Mouse (Mus musculus): ENCODE data around the gene Zfp977. TPM values are rescaled to one million over a fixed set of nuclear protein-coding genes. Genes with fewer than 3 reads are reported as not detected.
"Not testable (repeated sequence)": the region's sequence is repeated elsewhere in the genome, so short reads cannot be mapped to it uniquely, and the experiment has no call there.

Zfp977 gene
- polyA plus RNA-seq (2014; fragmentation: Nextera tagmentation; extraction: Ambion mirVana) = 1.7 and 1.9 TPM in 2 replicates

DNA sequence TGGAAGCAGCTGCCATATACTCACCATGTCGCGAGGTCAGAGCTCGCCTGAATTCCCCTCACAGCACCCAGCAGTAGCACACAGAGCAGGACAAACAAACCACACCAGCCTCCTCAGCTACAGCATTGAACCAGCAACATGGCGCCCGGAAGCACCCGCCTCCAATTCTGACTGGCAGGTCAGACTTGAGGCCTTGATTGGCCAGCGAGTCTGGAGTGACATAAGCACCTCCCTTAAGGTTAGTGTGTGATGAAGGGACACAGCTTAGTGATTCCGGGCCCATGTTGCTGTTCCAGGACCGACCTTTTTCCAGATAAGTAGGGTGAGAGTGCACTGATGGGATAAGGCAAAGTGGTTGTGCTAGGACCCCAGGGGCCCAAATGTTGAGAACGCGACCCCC is at the start of gene Zfp977:
Gene Zfp977, minus strand, starts transcription at position 135 of the 400 bp plus-strand sequence.
- DNase-seq (ENCODE audit: low spot score); H3K9ac ChIP-seq (ENCODE audit: low read depth, low read length); ATAC-seq (ENCODE audit: low read depth); H3K4me3 ChIP-seq (ENCODE audit: low read depth, low read length); H3K36me3 ChIP-seq (ENCODE audit: control insufficient read depth, insufficient read depth, low read length); H3K4me2 ChIP-seq (ENCODE audit: low read depth, low read length); H3K27ac ChIP-seq (replicated peaks; ENCODE audit: low read depth, low read length); H3K4me1 ChIP-seq (ENCODE audit: control insufficient read depth, insufficient read depth, low read length); H3K27me3 ChIP-seq (replicated peaks; ENCODE audit: control insufficient read depth, insufficient read depth, low read length): not testable (repeated sequence)
- 92% methylated on average over 11 of the region's 11 CpGs for WGBS
- H3K9me3 ChIP-seq (ENCODE audit: control insufficient read depth, low read length) = peaks cover 46% of the 10 kb centered on the region

DNA sequence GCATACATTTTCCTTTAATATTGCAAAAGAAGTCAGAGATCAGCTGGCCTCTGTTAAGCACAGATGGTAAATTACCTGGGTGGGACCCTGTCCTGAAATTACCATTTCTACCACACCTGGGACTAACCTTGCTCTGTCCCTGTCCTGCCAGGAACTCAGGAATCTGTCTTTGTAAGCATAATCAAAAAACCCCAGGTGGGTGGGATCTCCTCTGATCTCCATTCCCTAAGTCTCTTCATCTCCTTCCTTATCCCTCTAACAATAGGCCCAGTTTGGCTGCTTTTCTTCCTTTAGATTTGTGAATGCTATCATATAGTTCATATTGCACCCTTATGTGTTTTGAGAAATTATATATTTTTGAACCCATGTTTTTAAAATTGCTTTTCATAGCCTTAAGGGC is 38.7 kb upstream of the Zfp977 start:
- ATAC-seq (ENCODE audit: low read depth); H3K4me2 ChIP-seq (ENCODE audit: low read depth, low read length); H3K9ac ChIP-seq (ENCODE audit: low read depth, low read length); H3K27me3 ChIP-seq (replicated peaks; ENCODE audit: control insufficient read depth, insufficient read depth, low read length); DNase-seq (ENCODE audit: low spot score); H3K4me3 ChIP-seq (ENCODE audit: low read depth, low read length); H3K27ac ChIP-seq (replicated peaks; ENCODE audit: low read depth, low read length); H3K36me3 ChIP-seq (ENCODE audit: control insufficient read depth, insufficient read depth, low read length); H3K4me1 ChIP-seq (ENCODE audit: control insufficient read depth, insufficient read depth, low read length): not testable (repeated sequence)
- peaks cover 15% of the 10 kb centered on the region; the same call in 1 of the 2 replicates for H3K9me3 ChIP-seq (ENCODE audit: control insufficient read depth, low read length)

DNA sequence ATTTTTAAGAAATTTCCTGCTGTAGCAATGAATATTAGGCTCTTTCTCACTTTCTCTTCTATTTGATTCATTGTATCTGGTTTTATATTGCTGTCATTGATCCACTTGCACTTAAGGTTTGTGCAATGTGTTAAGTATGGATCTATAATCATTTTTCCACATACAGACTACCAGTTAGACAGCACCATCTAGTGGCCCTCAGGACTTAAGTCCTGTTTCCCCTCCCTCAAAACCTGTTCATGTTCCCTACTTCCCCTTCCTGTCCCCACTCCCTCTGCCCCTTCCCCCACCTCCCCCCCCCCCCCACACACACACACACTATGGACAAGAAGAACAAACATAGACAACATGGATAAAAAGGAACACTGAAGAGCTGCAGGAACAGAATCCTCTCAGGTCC is 3.3 kb upstream of the Zfp977 start:
- H3K9me3 ChIP-seq (ENCODE audit: control insufficient read depth, low read length) = peaks cover 45% of the 10 kb centered on the region
- H3K9ac ChIP-seq (ENCODE audit: low read depth, low read length); H3K4me1 ChIP-seq (ENCODE audit: control insufficient read depth, insufficient read depth, low read length); ATAC-seq (ENCODE audit: low read depth); H3K4me3 ChIP-seq (ENCODE audit: low read depth, low read length); H3K27ac ChIP-seq (replicated peaks; ENCODE audit: low read depth, low read length); H3K27me3 ChIP-seq (replicated peaks; ENCODE audit: control insufficient read depth, insufficient read depth, low read length); H3K4me2 ChIP-seq (ENCODE audit: low read depth, low read length); H3K36me3 ChIP-seq (ENCODE audit: control insufficient read depth, insufficient read depth, low read length); DNase-seq (ENCODE audit: low spot score): not testable (repeated sequence)

DNA sequence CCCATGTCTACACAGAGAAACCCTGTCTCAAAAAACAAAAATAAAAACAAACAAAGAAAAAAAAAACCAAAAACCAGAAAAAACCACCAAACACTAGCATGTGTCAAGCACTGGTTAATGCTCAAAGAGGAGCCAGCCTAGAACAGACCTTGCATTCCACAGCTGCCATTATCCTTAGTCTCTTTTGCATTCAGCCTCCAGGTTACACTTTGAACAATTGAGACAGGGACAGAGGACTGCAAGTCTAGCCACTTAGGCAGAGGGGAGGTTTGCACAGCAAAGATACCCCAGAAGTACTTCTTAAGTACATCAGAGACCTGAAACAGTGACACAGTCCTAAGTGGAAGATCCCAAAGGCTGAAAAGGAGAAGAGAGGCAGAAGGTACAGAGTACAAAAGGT is 1.0 kb downstream of the Zfp977 start:
- H3K9me3 ChIP-seq (ENCODE audit: control insufficient read depth, low read length) = peaks cover 50% of the 10 kb centered on the region
- H3K9ac ChIP-seq (ENCODE audit: low read depth, low read length); H3K4me1 ChIP-seq (ENCODE audit: control insufficient read depth, insufficient read depth, low read length); H3K4me3 ChIP-seq (ENCODE audit: low read depth, low read length); ATAC-seq (ENCODE audit: low read depth); DNase-seq (ENCODE audit: low spot score); H3K27me3 ChIP-seq (replicated peaks; ENCODE audit: control insufficient read depth, insufficient read depth, low read length); H3K27ac ChIP-seq (replicated peaks; ENCODE audit: low read depth, low read length); H3K4me2 ChIP-seq (ENCODE audit: low read depth, low read length); H3K36me3 ChIP-seq (ENCODE audit: control insufficient read depth, insufficient read depth, low read length): not testable (repeated sequence)

DNA sequence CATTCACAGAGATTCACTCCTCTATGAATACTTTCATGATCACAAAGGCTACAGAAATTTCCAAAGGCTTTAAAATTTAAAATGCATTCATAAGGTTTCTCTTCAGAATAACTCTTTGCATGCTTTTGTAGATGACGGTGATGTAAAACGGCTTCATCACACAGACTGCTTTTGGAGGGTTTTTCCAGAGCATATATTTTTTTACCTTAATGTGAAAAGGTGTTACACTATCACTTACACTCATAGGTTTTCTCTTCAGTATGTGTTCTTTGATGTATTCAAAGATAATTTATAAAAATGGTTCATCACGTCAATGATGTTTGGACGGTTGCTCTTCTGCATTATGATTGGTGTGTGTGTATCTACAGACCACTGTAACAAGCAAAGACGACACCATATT is 13.9 kb downstream of the Zfp977 start, which contains the start of gene Gm21028:
Gene Gm21028, minus strand, starts transcription at position 101 of the 400 bp plus-strand sequence.
- H3K4me1 ChIP-seq (ENCODE audit: control insufficient read depth, insufficient read depth, low read length) = no peaks in the 10 kb centered on the region
- no peak within 1 kb of the TSS for H3K27ac ChIP-seq (replicated peaks; ENCODE audit: low read depth, low read length)
- H3K9me3 ChIP-seq (ENCODE audit: control insufficient read depth, low read length) = peaks cover 72% of the 10 kb centered on the region
- H3K36me3 ChIP-seq (ENCODE audit: control insufficient read depth, insufficient read depth, low read length) = peaks cover 12% of the 10 kb centered on the region; the same call in 1 of the 2 replicates
- ATAC-seq (ENCODE audit: low read depth) = no peak
- no peaks in the 10 kb centered on the region for H3K27me3 ChIP-seq (replicated peaks; ENCODE audit: control insufficient read depth, insufficient read depth, low read length)
- no peak within 1 kb of the TSS for H3K9ac ChIP-seq (ENCODE audit: low read depth, low read length)
- no peak for DNase-seq (ENCODE audit: low spot score)
- no peak within 1 kb of the TSS for H3K4me2 ChIP-seq (ENCODE audit: low read depth, low read length)
- WGBS = 88% methylated on average over 5 of the region's 5 CpGs
- H3K4me3 ChIP-seq (ENCODE audit: low read depth, low read length) = no peak within 1 kb of the TSS

DNA sequence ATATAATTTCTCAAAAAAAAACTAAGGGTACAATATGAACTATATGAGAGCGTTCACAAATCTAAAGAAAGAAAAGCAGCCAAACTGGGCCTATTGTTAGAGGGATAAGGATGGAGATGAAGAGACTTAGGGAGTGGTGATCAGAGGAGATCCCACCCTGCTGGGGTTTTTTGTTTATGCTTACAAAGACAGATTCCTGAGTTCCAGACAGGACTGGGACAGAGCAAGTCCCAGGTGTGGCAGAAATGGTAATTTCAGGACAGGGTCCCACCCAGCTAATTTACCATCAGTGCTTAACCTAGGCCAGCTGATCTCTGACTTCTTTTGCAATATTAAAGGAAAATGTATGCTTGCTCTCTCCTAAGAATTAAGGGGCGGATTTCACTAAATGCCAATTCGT is 40.6 kb downstream of the Zfp977 start:
- 79% methylated on average over 3 of the region's 3 CpGs for WGBS
- H3K4me3 ChIP-seq (ENCODE audit: low read depth, low read length) = no peak overlapping the region
- H3K36me3 ChIP-seq (ENCODE audit: control insufficient read depth, insufficient read depth, low read length) = no peaks in the 10 kb centered on the region
- H3K27ac ChIP-seq (replicated peaks; ENCODE audit: low read depth, low read length) = no peak overlapping the region
- H3K4me2 ChIP-seq (ENCODE audit: low read depth, low read length) = no peak overlapping the region
- no peaks in the 10 kb centered on the region for H3K27me3 ChIP-seq (replicated peaks; ENCODE audit: control insufficient read depth, insufficient read depth, low read length)
- ATAC-seq (ENCODE audit: low read depth) (no peak), DNase-seq (ENCODE audit: low spot score) (no peak)
- no peak overlapping the region for H3K9ac ChIP-seq (ENCODE audit: low read depth, low read length)
- peaks cover 13% of the 10 kb centered on the region; the same call in 1 of the 2 replicates for H3K9me3 ChIP-seq (ENCODE audit: control insufficient read depth, low read length)
- H3K4me1 ChIP-seq (ENCODE audit: control insufficient read depth, insufficient read depth, low read length) = no peaks in the 10 kb centered on the region

Small RNAs within 50 kb of the gene (microRNA-seq; reads per million reads assigned to microRNA genes)
- gene Gm24938 (ENCODE audit: borderline number of aligned reads) = not detected

Other genes starting within 250 kb of the Zfp977 start
- gene 4933421I07Rik, start 144.4 kb downstream of the Zfp977 start, polyA plus RNA-seq (2014; fragmentation: Nextera tagmentation; extraction: Ambion mirVana) = not detected in 2 replicates
- gene Zfp141, start 86.8 kb downstream of the Zfp977 start, polyA plus RNA-seq (2014; fragmentation: Nextera tagmentation; extraction: Ambion mirVana) = 7.6 and 8.1 TPM in 2 replicates
- gene Gm21028, start 14.0 kb downstream of the Zfp977 start, polyA plus RNA-seq (2014; fragmentation: Nextera tagmentation; extraction: Ambion mirVana) = not detected in 2 replicates
- gene Zfp976, start 50.0 kb upstream of the Zfp977 start, polyA plus RNA-seq (2014; fragmentation: Nextera tagmentation; extraction: Ambion mirVana) = 0.99 and 1.2 TPM in 2 replicates
- gene Zfp975, start 100.2 kb upstream of the Zfp977 start, polyA plus RNA-seq (2014; fragmentation: Nextera tagmentation; extraction: Ambion mirVana) = 6.5 and 7.1 TPM in 2 replicates
- gene Gm17067, start 134.5 kb upstream of the Zfp977 start, polyA plus RNA-seq (2014; fragmentation: Nextera tagmentation; extraction: Ambion mirVana) = not detected in 2 replicates
- gene Vmn2r62, start 201.0 kb upstream of the Zfp977 start, polyA plus RNA-seq (2014; fragmentation: Nextera tagmentation; extraction: Ambion mirVana) = not detected in 2 replicates